Mouse (Mus musculus) megakaryocyte, embryonic 14.5 days (primary cell): ENCODE measurements around the gene Rbm39.

Experiments used
- FLI1 ChIP-seq: IDR thresholded peaks from 2 replicates; pipeline ENCODE4 v1.6.1; 2012; ENCODE audit warnings: low read length, inconsistent platforms, mixed read lengths
- GATA1 ChIP-seq: IDR thresholded peaks from 3 replicates; pipeline ENCODE4 v1.6.1; 2012; ENCODE audit warnings: mixed read lengths, low read length, inconsistent platforms, borderline replicate concordance

- TF ChIP-seq GATA1 (no peak), FLI1 (no peak)
These were observed 13.5 kb downstream of the Rbm39 start for GRCm38 (mm10) chr2:156166557-156166956.
